Mouse (Mus musculus) left cerebral cortex, postnatal 25 days (tissue): Measurements from ENCODE around the gene Myadml2. TPM values are rescaled to one million over a fixed set of nuclear protein-coding genes. Genes with fewer than 3 reads are reported as not detected.

ENCODE experiments used
- DNase-seq, 2 experiments: peaks; one replicate each; pipeline ENCODE4 v3.0.0; 2022; ENCODE audit warnings: low spot score in 2 of 2, mixed read lengths in 1 of 2
- intact Hi-C: fragments of 180-260 bp; cut with DNase I; formaldehyde crosslinking; loops from one replicate; pipeline ENCODE4 v1.15.1; 2025
- total RNA-seq, 2 experiments: library from RNA; stranded (reverse); gene quantifications; 2 replicates each; pipeline ENCODE4 v1.2.3; 2021

Gene Myadml2
- total RNA-seq, 2 experiments from 2014 or later: 7.4 to 8.6 TPM

- DNase-seq: no peak
- intact Hi-C loops: no loop called here
Measured at GRCm38 (mm10) chr11:120663714-120664113, 15.8 kb upstream of the Myadml2 start.

- intact Hi-C loops: no loop called here
- DNase-seq: no peak
Measured at GRCm38 (mm10) chr11:120662759-120663158, 14.8 kb upstream of the Myadml2 start.

- intact Hi-C loops: no loop called here
- DNase-seq: no peak
Measured at GRCm38 (mm10) chr11:120661076-120661460, 13.1 kb upstream of the Myadml2 start, which contains the start of gene Notum. Gene Notum (minus strand): TSS chr11:120661175.

- no peak for DNase-seq
- intact Hi-C loops: no loop called here
Measured at GRCm38 (mm10) chr11:120660301-120661075, 12.5 kb upstream of the Myadml2 start.

- DNase-seq: no peak
- intact Hi-C loops: loop anchor here (2.0 kb wide), 1 partner anchor 53 kb away; the partner anchor contains the start of genes Cenpx and Lrrc45
Measured at GRCm38 (mm10) chr11:120659509-120660300, 11.7 kb upstream of the Myadml2 start.

GRCm38 (mm10) chr11:120658876-120659410 is 11.0 kb upstream of the Myadml2 start:
- DNase-seq: peak; percentile 71 to 72
- intact Hi-C loops: loop anchor here (2.0 kb wide), 1 partner anchor 54 kb away; the partner anchor contains the start of genes Cenpx and Lrrc45

GRCm38 (mm10) chr11:120657301-120657700 is 9.3 kb upstream of the Myadml2 start:
- no peak for DNase-seq
- intact Hi-C loops: no loop called here

GRCm38 (mm10) chr11:120654741-120655140 is 6.8 kb upstream of the Myadml2 start:
- intact Hi-C loops: no loop called here
- DNase-seq: no peak

- intact Hi-C loops: no loop called here
- no peak for DNase-seq
Measured at GRCm38 (mm10) chr11:120651872-120652271, 3.9 kb upstream of the Myadml2 start.

- intact Hi-C loops: no loop called here
- no peak for DNase-seq
Measured at GRCm38 (mm10) chr11:120647047-120647830, 719 bp downstream of the Myadml2 start.

- peak; percentile 92 to 97 for DNase-seq
Measured at GRCm38 (mm10) chr11:120643601-120643987, 4.4 kb downstream of the Myadml2 start, which contains the start of gene Pycr1. Gene Pycr1 (minus strand): TSS chr11:120643769.

GRCm38 (mm10) chr11:120642939-120643600 is 4.9 kb downstream of the Myadml2 start:
- no peak for DNase-seq
- intact Hi-C loops: no loop called here

More at GRCm38 (mm10) chr11:120643601-120643987, 4.4 kb downstream of the Myadml2 start, which contains the start of gene Pycr1:
- intact Hi-C loops: no loop called here

GRCm38 (mm10) chr11:120641869-120642268 is 6.1 kb downstream of the Myadml2 start:
- DNase-seq: no peak
- intact Hi-C loops: no loop called here

GRCm38 (mm10) chr11:120641255-120641654 is 6.7 kb downstream of the Myadml2 start:
- no peak for DNase-seq
- intact Hi-C loops: no loop called here

GRCm38 (mm10) chr11:120634810-120635209 is 13.1 kb downstream of the Myadml2 start:
- DNase-seq: no peak
- intact Hi-C loops: no loop called here

- intact Hi-C loops: loop anchor here (2.0 kb wide), 1 partner anchor 39 kb away; the partner anchor contains the start of gene Aspscr1
- peak; percentile 95 to 96 for DNase-seq
Measured at GRCm38 (mm10) chr11:120633520-120634343, 14.2 kb downstream of the Myadml2 start, which contains the start of gene Mafg. Gene Mafg (minus strand): TSS chr11:120633600.

- DNase-seq: peak; percentile 66 to 69
- intact Hi-C loops: loop anchor here (2.0 kb wide), 1 partner anchor 40 kb away; the partner anchor contains the start of gene Aspscr1
Measured at GRCm38 (mm10) chr11:120632559-120633519, 15.1 kb downstream of the Myadml2 start.
